Mouse (Mus musculus): Measurements from ENCODE around the gene Atp5g3. TPM values are rescaled to one million over a fixed set of nuclear protein-coding genes. Genes with fewer than 3 reads are reported as not detected.

Gene Atp5g3
- total and polyA plus RNA-seq, 2 experiments from 2014 or later = 301 to 1,154 TPM

DNA sequence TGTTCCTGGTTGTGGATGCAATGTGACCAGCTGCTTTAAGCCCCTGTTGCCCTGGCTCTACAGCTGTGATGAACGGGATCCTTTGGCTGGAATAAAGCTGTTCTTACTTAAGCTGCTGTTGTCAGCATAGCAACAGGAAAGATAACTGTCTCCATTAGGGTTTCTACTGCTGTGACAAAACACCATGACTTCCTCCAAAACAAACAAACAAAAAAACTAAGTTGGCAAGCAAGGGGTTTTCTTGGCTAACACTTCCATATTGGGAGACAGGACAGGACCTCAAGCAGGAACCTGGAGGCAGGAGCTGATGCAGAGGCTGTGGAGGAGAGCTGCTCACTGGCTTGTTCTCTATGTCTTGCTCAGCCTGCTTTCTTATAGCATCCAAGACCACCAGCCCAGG lies 30.2 kb upstream of the Atp5g3 start:
- no peak overlapping the region for H3K9ac ChIP-seq
- DNase-seq = no peak
- no peaks in the 10 kb centered on the region for H3K27me3 ChIP-seq (ENCODE audit: insufficient read depth, low read length)
- H3K4me1 ChIP-seq (ENCODE audit: insufficient read depth) = no peaks in the 10 kb centered on the region
- H3K9me3 ChIP-seq (ENCODE audit: low read length) = no peaks in the 10 kb centered on the region
- H3K4me2 ChIP-seq (ENCODE audit: low read depth) = no peak overlapping the region
- H3K4me3 ChIP-seq (ENCODE audit: low read depth, low read length) = no peak overlapping the region
- no peak for ATAC-seq
- no peak overlapping the region for H3K27ac ChIP-seq (ENCODE audit: low read depth, low read length)
- no peaks in the 10 kb centered on the region for H3K36me3 ChIP-seq (ENCODE audit: insufficient read depth)
- TF ChIP-seq CTCF (IDR thresholded peaks at IDR 0.05; ENCODE audit: low read depth) = no peak
- WGBS = 26% methylated on average over 1 of the region's 1 CpGs

DNA sequence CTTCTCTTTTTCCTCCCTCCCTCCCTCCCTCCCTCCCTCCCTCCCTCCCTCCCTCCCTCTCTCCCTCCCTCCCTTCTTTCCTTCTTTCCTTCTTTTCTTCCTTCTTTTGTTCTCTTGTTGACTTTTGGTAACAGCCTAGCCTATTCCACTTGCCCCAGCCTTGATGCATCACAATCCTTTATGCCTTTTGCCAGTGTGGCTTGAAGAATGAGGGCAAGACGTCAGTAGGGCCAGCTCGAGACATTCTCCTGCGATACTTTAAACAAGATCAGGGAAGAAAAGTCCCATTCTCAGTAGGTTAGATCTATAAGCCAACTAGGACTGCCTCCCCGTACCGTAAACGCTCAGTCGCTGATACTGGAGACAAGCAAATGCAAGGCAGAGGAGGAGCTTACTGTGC lies 29.3 kb upstream of the Atp5g3 start:
- TF ChIP-seq CTCF (IDR thresholded peaks at IDR 0.05; ENCODE audit: low read depth) = no peak
- Histone ChIP-seq H3K4me2 (ENCODE audit: low read depth) (no peak overlapping the region), H3K36me3 (ENCODE audit: insufficient read depth) (no peaks in the 10 kb centered on the region), H3K9me3 (ENCODE audit: low read length) (no peaks in the 10 kb centered on the region), H3K9ac (no peak overlapping the region), H3K4me3 (ENCODE audit: low read depth, low read length) (no peak overlapping the region), H3K27me3 (ENCODE audit: insufficient read depth, low read length) (no peaks in the 10 kb centered on the region), H3K27ac (ENCODE audit: low read depth, low read length) (no peak overlapping the region), H3K4me1 (ENCODE audit: insufficient read depth) (no peaks in the 10 kb centered on the region)
- WGBS = 70% methylated on average over 7 of the region's 7 CpGs
- DNase-seq = no peak
- no peak for ATAC-seq

DNA sequence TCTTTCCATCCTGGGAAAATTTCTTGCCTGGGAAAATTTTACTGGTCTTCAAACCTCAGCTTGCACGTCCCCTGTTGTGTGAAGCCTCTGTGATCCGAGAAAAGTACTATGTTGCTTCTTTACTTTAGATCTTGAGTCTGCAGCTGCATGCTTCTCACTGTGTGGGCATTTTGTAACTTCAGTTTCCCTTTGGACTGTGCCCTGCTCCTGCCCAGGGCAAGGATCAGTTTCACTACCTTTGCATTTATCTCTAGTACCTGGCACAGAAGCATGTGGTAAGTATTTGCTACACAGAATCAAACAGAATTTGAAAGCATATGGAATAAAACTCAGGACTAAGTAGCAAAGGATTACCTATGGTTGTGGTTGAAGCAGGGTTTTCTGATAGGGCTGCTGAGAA lies 27.8 kb upstream of the Atp5g3 start:
- no peak for ATAC-seq
- no peak overlapping the region for H3K9ac ChIP-seq
- 83% methylated on average over 2 of the region's 2 CpGs for WGBS
- no peak for DNase-seq
- no peaks in the 10 kb centered on the region for H3K9me3 ChIP-seq (ENCODE audit: low read length)
- no peak overlapping the region for H3K4me3 ChIP-seq (ENCODE audit: low read depth, low read length)
- H3K4me2 ChIP-seq (ENCODE audit: low read depth) = no peak overlapping the region
- H3K36me3 ChIP-seq (ENCODE audit: insufficient read depth) = no peaks in the 10 kb centered on the region
- no peak overlapping the region for H3K27ac ChIP-seq (ENCODE audit: low read depth, low read length)
- no peaks in the 10 kb centered on the region for H3K27me3 ChIP-seq (ENCODE audit: insufficient read depth, low read length)
- H3K4me1 ChIP-seq (ENCODE audit: insufficient read depth) = no peaks in the 10 kb centered on the region
- no peak for TF ChIP-seq CTCF (IDR thresholded peaks at IDR 0.05; ENCODE audit: low read depth)

GRCm38 (mm10) chr2:73932676-73933313 lies 21.7 kb upstream of the Atp5g3 start:
- DNase-seq (peak; percentile 77), ATAC-seq (peak; percentile 43)
- no peaks in the 10 kb centered on the region for H3K36me3 ChIP-seq (ENCODE audit: insufficient read depth)
- H3K9ac ChIP-seq = no peak overlapping the region
- H3K4me3 ChIP-seq (ENCODE audit: low read depth, low read length) = no peak overlapping the region
- no peak overlapping the region for H3K4me2 ChIP-seq (ENCODE audit: low read depth)
- H3K4me1 ChIP-seq (ENCODE audit: insufficient read depth) = no peaks in the 10 kb centered on the region
- WGBS = 35% methylated on average over 8 of the region's 8 CpGs
- H3K27me3 ChIP-seq (ENCODE audit: insufficient read depth, low read length) = no peaks in the 10 kb centered on the region
- H3K27ac ChIP-seq (ENCODE audit: low read depth, low read length) = no peak overlapping the region
- H3K9me3 ChIP-seq (ENCODE audit: low read length) = no peaks in the 10 kb centered on the region
- no peak for TF ChIP-seq CTCF (IDR thresholded peaks at IDR 0.05; ENCODE audit: low read depth)

GRCm38 (mm10) chr2:73927711-73928110 lies 16.6 kb upstream of the Atp5g3 start:
- no peaks in the 10 kb centered on the region for H3K4me1 ChIP-seq (ENCODE audit: insufficient read depth)
- no peak overlapping the region for H3K4me2 ChIP-seq (ENCODE audit: low read depth)
- H3K9me3 ChIP-seq (ENCODE audit: low read length) = no peaks in the 10 kb centered on the region
- no peaks in the 10 kb centered on the region for H3K27me3 ChIP-seq (ENCODE audit: insufficient read depth, low read length)
- no peak for ATAC-seq
- TF ChIP-seq CTCF (IDR thresholded peaks at IDR 0.05; ENCODE audit: low read depth) = no peak
- H3K4me3 ChIP-seq (ENCODE audit: low read depth, low read length) = no peak overlapping the region
- H3K36me3 ChIP-seq (ENCODE audit: insufficient read depth) = no peaks in the 10 kb centered on the region
- H3K27ac ChIP-seq (ENCODE audit: low read depth, low read length) = no peak overlapping the region
- H3K9ac ChIP-seq = no peak overlapping the region
- no peak for DNase-seq

DNA sequence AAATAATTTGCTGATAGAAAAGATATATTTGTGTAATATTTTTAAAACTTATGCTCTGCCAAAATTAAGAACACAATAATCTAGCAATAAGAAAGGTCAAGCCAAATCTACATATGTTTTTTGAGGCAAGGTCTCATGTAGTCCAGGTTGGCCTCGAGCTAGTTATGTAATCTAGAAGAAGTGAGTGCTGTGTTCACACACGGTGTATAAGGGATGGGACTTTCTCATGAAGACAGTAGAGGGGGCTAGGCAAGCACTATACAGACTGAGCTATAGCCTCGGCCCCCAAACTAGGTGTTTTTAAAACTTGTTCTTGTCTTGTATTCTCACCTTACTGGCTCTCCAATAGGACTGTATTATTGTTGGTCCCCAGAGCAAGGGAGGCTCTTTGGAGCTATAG lies 14.4 kb upstream of the Atp5g3 start:
- no peaks in the 10 kb centered on the region for H3K9me3 ChIP-seq (ENCODE audit: low read length)
- DNase-seq (no peak), ATAC-seq (peak; percentile 63; the same call in 1 of the 2 replicates)
- H3K4me3 ChIP-seq (ENCODE audit: low read depth, low read length) = no peak overlapping the region
- no peaks in the 10 kb centered on the region for H3K36me3 ChIP-seq (ENCODE audit: insufficient read depth)
- WGBS = 62% methylated on average over 3 of the region's 3 CpGs
- 0 out of 2 replicates have a peak, but pooled peaks have one; percentile 11 for TF ChIP-seq CTCF (IDR thresholded peaks at IDR 0.05; ENCODE audit: low read depth)
- H3K27me3 ChIP-seq (ENCODE audit: insufficient read depth, low read length) = no peaks in the 10 kb centered on the region
- no peaks in the 10 kb centered on the region for H3K4me1 ChIP-seq (ENCODE audit: insufficient read depth)
- no peak overlapping the region for H3K4me2 ChIP-seq (ENCODE audit: low read depth)
- no peak overlapping the region for H3K9ac ChIP-seq
- H3K27ac ChIP-seq (ENCODE audit: low read depth, low read length) = no peak overlapping the region

DNA sequence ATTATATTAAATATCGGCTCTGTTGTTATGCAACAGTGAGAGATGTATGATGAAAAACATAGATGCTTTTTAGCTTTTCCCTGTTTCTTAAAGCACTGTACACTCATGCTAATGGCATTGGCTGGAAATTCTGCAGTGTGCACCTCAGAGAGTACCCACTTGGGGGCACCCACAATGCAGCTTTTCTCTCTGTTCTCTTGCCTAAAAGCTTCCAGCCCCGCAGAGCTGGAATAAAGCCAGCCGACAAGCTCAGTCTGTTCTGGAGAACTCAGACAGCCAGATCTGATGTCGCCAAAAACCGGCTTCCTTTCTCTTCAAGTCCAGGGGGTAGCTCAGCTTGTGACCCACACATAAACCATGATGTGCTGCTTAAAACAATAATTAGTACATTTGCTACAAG lies 14.0 kb upstream of the Atp5g3 start:
- H3K4me3 ChIP-seq (ENCODE audit: low read depth, low read length) = no peak overlapping the region
- DNase-seq (peak; percentile 96), ATAC-seq (peak; percentile 97)
- no peaks in the 10 kb centered on the region for H3K36me3 ChIP-seq (ENCODE audit: insufficient read depth)
- WGBS = 8% methylated on average over 5 of the region's 5 CpGs
- no peak overlapping the region for H3K9ac ChIP-seq
- H3K4me1 ChIP-seq (ENCODE audit: insufficient read depth) = no peaks in the 10 kb centered on the region
- no peaks in the 10 kb centered on the region for H3K9me3 ChIP-seq (ENCODE audit: low read length)
- no peak overlapping the region for H3K4me2 ChIP-seq (ENCODE audit: low read depth)
- no peak overlapping the region for H3K27ac ChIP-seq (ENCODE audit: low read depth, low read length)
- H3K27me3 ChIP-seq (ENCODE audit: insufficient read depth, low read length) = no peaks in the 10 kb centered on the region
- TF ChIP-seq CTCF (IDR thresholded peaks at IDR 0.05; ENCODE audit: low read depth) = peak; percentile 81

Measured in forebrain, postnatal 0 days (tissue).